Mouse (Mus musculus): ENCODE results near the gene Irf2. TPM values are rescaled to one million over a fixed set of nuclear protein-coding genes. Genes with fewer than 3 reads are reported as not detected.

Irf2 gene
- total and polyA plus RNA-seq, 3 experiments: 4.9 to 19.4 TPM; not detected in 1

GRCm38 (mm10) chr8:46833763-46834162 lies 94.2 kb downstream of the Irf2 start:
- Histone ChIP-seq H3K9ac (ENCODE audit: control insufficient read depth, low read depth, low read length, poor library complexity, severe bottlenecking) (no peak overlapping the region), H3K36me3 (ENCODE audit: control insufficient read depth in 1 of 2, insufficient read depth in 2 of 2, low read length in 2 of 2) (peaks cover 2 to 17% of the 10 kb centered on the region in 2 experiments; a peak in 3 of 4 replicates), H3K27me3 (ENCODE audit: control insufficient read depth in 1 of 2, insufficient read depth in 2 of 2, low read length in 2 of 2) (no peaks in the 10 kb centered on the region), H3K27ac (ENCODE audit: control insufficient read depth, low read depth, low read length) (no peak overlapping the region), H3K4me1 (ENCODE audit: control insufficient read depth in 1 of 2, insufficient read depth in 2 of 2, low read length in 2 of 2) (peaks cover 10 to 11% of the 10 kb centered on the region in 2 experiments), H3K9me3 (replicated peaks; ENCODE audit: insufficient read depth, low read length) (no peaks in the 10 kb centered on the region), H3K79me2 (ENCODE audit: control insufficient read depth, insufficient read depth, low read length, poor library complexity) (no peaks in the 10 kb centered on the region), H3K4me3 (ENCODE audit: control insufficient read depth in 1 of 2, insufficient read depth in 1 of 2, low read depth in 2 of 2, low read length in 2 of 2) (no peak overlapping the region)
- DNase-seq (ENCODE audit: low read depth, low spot score): no peak
- TF ChIP-seq POLR2AphosphoS5 (IDR thresholded peaks at IDR 0.05; ENCODE audit: borderline replicate concordance, low read depth, low read length) (no peak), ZMIZ1 (IDR thresholded peaks at IDR 0.05; ENCODE audit: low read depth, low read length) (no peak), TBP (IDR thresholded peaks at IDR 0.05; ENCODE audit: low read depth, low read length) (no peak), RCOR1 (IDR thresholded peaks at IDR 0.05; ENCODE audit: low read depth, low read length) (no peak), MYB (IDR thresholded peaks at IDR 0.05; ENCODE audit: low read depth, low read length) (no peak), E2F4 (IDR thresholded peaks at IDR 0.05; ENCODE audit: borderline replicate concordance, low read depth, low read length) (no peak), POLR2A (IDR thresholded peaks at IDR 0.05; ENCODE audit: control insufficient read depth in 1 of 2, insufficient read depth in 1 of 2, low read depth in 1 of 2, low read length in 2 of 2, poor library complexity in 1 of 2) (no peak), SIN3A (IDR thresholded peaks at IDR 0.05; ENCODE audit: low read length) (no peak), CHD2 (IDR thresholded peaks at IDR 0.05; ENCODE audit: low read length) (no peak), MXI1 (IDR thresholded peaks at IDR 0.05; ENCODE audit: low read depth, low read length) (no peak), ZNF384 (IDR thresholded peaks at IDR 0.05; ENCODE audit: low read depth, low read length) (no peak), EP300 (IDR thresholded peaks at IDR 0.05; ENCODE audit: low read depth in 1 of 2, low read length in 2 of 2) (no peak), KAT2A (conservative IDR thresholded peaks at IDR 0.05; ENCODE audit: low read depth, low read length) (no peak), ZC3H11A (IDR thresholded peaks at IDR 0.05; ENCODE audit: low read depth, low read length) (no peak), MAFK (IDR thresholded peaks at IDR 0.05; ENCODE audit: borderline replicate concordance, low read depth, low read length) (no peak), ELF1 (IDR thresholded peaks at IDR 0.05; ENCODE audit: low read depth, low read length) (no peak), UBTF (IDR thresholded peaks at IDR 0.05; ENCODE audit: borderline replicate concordance, insufficient read depth, low read depth, low read length) (no peak), POLR2AphosphoS2 (IDR thresholded peaks at IDR 0.05; ENCODE audit: low read length) (no peak), MEF2A (IDR thresholded peaks at IDR 0.05; ENCODE audit: extremely low read depth, insufficient replicate concordance, low read depth, low read length, poor library complexity, severe bottlenecking) (no peak)

- Histone ChIP-seq H3K27ac (ENCODE audit: control insufficient read depth, low read depth, low read length) (no peak overlapping the region), H3K9me3 (replicated peaks; ENCODE audit: insufficient read depth, low read length) (no peaks in the 10 kb centered on the region), H3K27me3 (ENCODE audit: control insufficient read depth in 1 of 2, insufficient read depth in 2 of 2, low read length in 2 of 2) (no peaks in the 10 kb centered on the region), H3K36me3 (ENCODE audit: control insufficient read depth in 1 of 2, insufficient read depth in 2 of 2, low read length in 2 of 2) (peaks cover 4 to 17% of the 10 kb centered on the region in 2 experiments), H3K4me3 (ENCODE audit: control insufficient read depth in 1 of 2, insufficient read depth in 1 of 2, low read depth in 2 of 2, low read length in 2 of 2) (no peak overlapping the region), H3K9ac (ENCODE audit: control insufficient read depth, low read depth, low read length, poor library complexity, severe bottlenecking) (no peak overlapping the region), H3K79me2 (ENCODE audit: control insufficient read depth, insufficient read depth, low read length, poor library complexity) (no peaks in the 10 kb centered on the region), H3K4me1 (ENCODE audit: control insufficient read depth in 1 of 2, insufficient read depth in 2 of 2, low read length in 2 of 2) (peaks cover 10 to 11% of the 10 kb centered on the region in 2 experiments)
- TF ChIP-seq RAD21 (IDR thresholded peaks at IDR 0.05; ENCODE audit: low read depth, low read length) (no peak), EP300 (IDR thresholded peaks at IDR 0.05; ENCODE audit: low read depth in 1 of 2, low read length in 2 of 2) (no peak), MEF2A (IDR thresholded peaks at IDR 0.05; ENCODE audit: extremely low read depth, insufficient replicate concordance, low read depth, low read length, poor library complexity, severe bottlenecking) (no peak), NELFE (IDR thresholded peaks at IDR 0.05; ENCODE audit: low read depth, low read length) (no peak), USF1 (IDR thresholded peaks at IDR 0.05; ENCODE audit: low read depth, low read length) (no peak), POLR2A (IDR thresholded peaks at IDR 0.05; ENCODE audit: control insufficient read depth in 1 of 2, insufficient read depth in 1 of 2, low read depth in 1 of 2, low read length in 2 of 2, poor library complexity in 1 of 2) (no peak), MAFK (IDR thresholded peaks at IDR 0.05; ENCODE audit: borderline replicate concordance, low read depth, low read length) (no peak), E2F4 (IDR thresholded peaks at IDR 0.05; ENCODE audit: borderline replicate concordance, low read depth, low read length) (no peak), ZNF384 (IDR thresholded peaks at IDR 0.05; ENCODE audit: low read depth, low read length) (no peak), ZC3H11A (IDR thresholded peaks at IDR 0.05; ENCODE audit: low read depth, low read length) (no peak), USF2 (IDR thresholded peaks at IDR 0.05; ENCODE audit: borderline replicate concordance in 1 of 2, insufficient read depth in 1 of 2, low read depth in 1 of 2, low read length in 2 of 2) (no peak), MAX (IDR thresholded peaks at IDR 0.05; ENCODE audit: low read length) (no peak), SMC3 (IDR thresholded peaks at IDR 0.05; ENCODE audit: low read depth, low read length) (no peak), POLR2AphosphoS5 (IDR thresholded peaks at IDR 0.05; ENCODE audit: borderline replicate concordance, low read depth, low read length) (no peak), POLR2AphosphoS2 (IDR thresholded peaks at IDR 0.05; ENCODE audit: low read length) (no peak), TCF12 (IDR thresholded peaks at IDR 0.05; ENCODE audit: low read depth, low read length) (no peak)
- DNase-seq (ENCODE audit: low read depth, low spot score): no peak
These were observed 94.9 kb downstream of the Irf2 start for GRCm38 (mm10) chr8:46834440-46834839.
